Mouse (Mus musculus) hindbrain, embryonic 13.5 days (tissue): ENCODE measurements at regions not wholly inside any gene's neighbourhood (a gene's known extent, or its start where the extent isn't known, plus 50 kb on each side); places are given as distances from the start of the nearest gene placed in this dataset.
"Not testable (repeated sequence)": the region's sequence is repeated elsewhere in the genome, so short reads cannot be mapped to it uniquely, and the experiment has no call there.

ENCODE experiments used
- ATAC-seq: fragments of 200-750 bp; cut with Nextera tagmentation; 2 replicates; pipeline ENCODE4 v1.8.0; 2017; ENCODE audit warnings: moderate TSS enrichment; ENCODE audit not compliant: low FRiP score
- H3K27ac ChIP-seq: fragments of 300-500 bp; sonication (generic); 2 replicates; pipeline ENCODE4 v1.5.1; 2015; ENCODE audit warnings: inconsistent platforms, mild to moderate bottlenecking, moderate library complexity
- H3K27me3 ChIP-seq: fragments of 300-500 bp; sonication (generic); 2 replicates; pipeline ENCODE4 v1.6.1; 2015; ENCODE audit warnings: mild to moderate bottlenecking, inconsistent platforms
- H3K36me3 ChIP-seq: fragments of 300-500 bp; sonication (generic); 2 replicates; pipeline ENCODE4 v1.6.1; 2015; ENCODE audit warnings: mild to moderate bottlenecking, inconsistent platforms
- H3K4me1 ChIP-seq: fragments of 300-500 bp; sonication (generic); replicated peaks from 2 replicates; pipeline ENCODE4 v1.6.1; 2015; ENCODE audit warnings: inconsistent platforms
- H3K4me2 ChIP-seq: fragments of 300-500 bp; sonication (generic); 2 replicates; pipeline ENCODE4 v1.6.1; 2015; ENCODE audit warnings: inconsistent platforms, mild to moderate bottlenecking, moderate library complexity
- H3K4me3 ChIP-seq: fragments of 300-500 bp; sonication (generic); 2 replicates; pipeline ENCODE4 v1.5.1; 2015; ENCODE audit warnings: mild to moderate bottlenecking, inconsistent platforms
- H3K9ac ChIP-seq: fragments of 300-500 bp; sonication (generic); 2 replicates; pipeline ENCODE4 v1.6.1; 2015; ENCODE audit warnings: mild to moderate bottlenecking, inconsistent platforms
- H3K9me3 ChIP-seq: fragments of 300-500 bp; sonication (generic); 2 replicates; pipeline ENCODE4 v1.6.1; 2016; ENCODE audit warnings: inconsistent platforms
- WGBS: fragments of 180-500 bp; shearing (Covaris S2); methylation state at CpG from one replicate; pipeline ENCODE4 v1.1.7; 2015; 5-methylcytosine and 5-hydroxymethylcytosine counted together

GRCm38 (mm10) chr15:84616880-84617279 lies 52.5 kb upstream of the Prr5 start:
- peaks cover 58% of the 10 kb centered on the region for H3K4me1 ChIP-seq
- WGBS = 12% methylated on average over 8 of the region's 8 CpGs
- H3K27me3 ChIP-seq = peaks cover 33% of the 10 kb centered on the region
- H3K4me2 ChIP-seq, H3K9me3 ChIP-seq, H3K4me3 ChIP-seq, H3K36me3 ChIP-seq, H3K27ac ChIP-seq, H3K9ac ChIP-seq, ATAC-seq: not testable (repeated sequence)

- no peaks in the 10 kb centered on the region for H3K36me3 ChIP-seq
- H3K27ac ChIP-seq = peak overlapping the region; percentile 63
- ATAC-seq = peak; percentile 60
- no peak overlapping the region for H3K4me3 ChIP-seq
- WGBS = 47% methylated on average over 17 of the region's 17 CpGs
- no peaks in the 10 kb centered on the region for H3K9me3 ChIP-seq
- H3K27me3 ChIP-seq = peaks cover 49% of the 10 kb centered on the region
- H3K4me1 ChIP-seq = peaks cover 47% of the 10 kb centered on the region
- H3K9ac ChIP-seq = 0 out of 2 replicates have a peak overlapping the region, but pooled peaks have one; percentile 19
- no peak overlapping the region for H3K4me2 ChIP-seq
These were observed 55.6 kb upstream of the Prr5 start for GRCm38 (mm10) chr15:84613536-84614527.

DNA sequence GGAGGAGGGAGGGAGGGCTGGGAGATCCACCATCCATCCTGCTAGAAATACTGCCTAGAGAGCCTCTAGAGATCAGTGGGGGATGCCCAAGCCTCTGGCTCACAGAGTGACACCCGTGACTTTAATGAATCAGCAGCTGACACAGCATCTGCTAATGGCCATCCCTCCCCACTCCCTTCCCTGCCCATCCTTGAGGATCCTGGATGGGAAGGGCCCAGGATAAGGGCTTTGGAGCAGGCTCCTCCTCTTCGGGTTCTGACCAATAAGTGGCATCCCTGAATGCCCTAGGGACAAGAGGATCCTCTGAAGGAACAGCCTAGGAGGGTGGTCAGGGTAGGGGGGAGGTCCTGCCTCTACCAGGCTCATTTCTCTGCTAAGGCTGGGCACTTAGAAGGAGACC lies 55.3 kb upstream of the Rtl6 start:
- peaks cover 49% of the 10 kb centered on the region for H3K27me3 ChIP-seq
- 0 out of 2 replicates have a peak, but pooled peaks have one; percentile 36 for ATAC-seq
- H3K4me1 ChIP-seq = peaks cover 47% of the 10 kb centered on the region
- no peaks in the 10 kb centered on the region for H3K9me3 ChIP-seq
- 26% methylated on average over 2 of the region's 2 CpGs for WGBS
- peak overlapping the region; percentile 19; the same call in 1 of the 2 replicates for H3K9ac ChIP-seq
- no peak overlapping the region for H3K4me3 ChIP-seq
- no peak overlapping the region for H3K4me2 ChIP-seq
- H3K27ac ChIP-seq = peak overlapping the region; percentile 63
- H3K36me3 ChIP-seq = no peaks in the 10 kb centered on the region

DNA sequence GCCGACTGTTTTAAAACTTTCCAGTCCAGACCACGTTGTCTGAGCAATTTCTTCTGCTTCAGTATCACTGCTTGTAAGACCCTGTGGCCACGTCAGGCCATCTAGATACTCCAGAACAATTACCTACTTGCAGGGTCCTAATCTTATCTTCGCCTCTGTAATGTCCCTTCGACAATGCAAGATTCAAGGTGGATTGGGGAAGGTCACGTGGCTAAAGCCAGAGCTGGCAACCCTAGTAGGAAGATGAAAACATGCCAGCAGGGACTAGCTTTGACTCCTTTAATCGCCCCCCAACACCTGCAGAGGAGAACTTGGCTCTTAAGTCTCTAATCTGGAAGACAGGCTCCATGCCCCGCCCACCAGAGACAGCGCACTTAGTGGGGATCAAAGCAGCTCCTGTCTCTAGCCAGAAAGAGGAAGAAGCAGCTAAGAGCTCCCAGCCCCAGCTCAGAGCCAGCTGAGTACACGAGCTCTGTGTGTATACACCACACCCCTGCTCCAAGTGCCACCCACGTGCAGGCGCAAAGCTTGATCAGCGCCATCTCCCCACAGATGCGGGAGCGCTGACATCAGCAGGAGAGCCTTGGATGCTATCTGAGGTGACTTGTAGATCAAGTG lies 52.3 kb upstream of the Rtl6 start:
- no peak for ATAC-seq
- WGBS = 70% methylated on average over 15 of the region's 15 CpGs
- H3K27me3 ChIP-seq = peaks cover 28% of the 10 kb centered on the region
- no peak overlapping the region for H3K9ac ChIP-seq
- H3K4me2 ChIP-seq = no peak overlapping the region
- H3K27ac ChIP-seq = no peak overlapping the region
- H3K36me3 ChIP-seq = no peaks in the 10 kb centered on the region
- H3K4me3 ChIP-seq = no peak overlapping the region
- H3K9me3 ChIP-seq = no peaks in the 10 kb centered on the region; the same call in 1 of the 2 replicates
- H3K4me1 ChIP-seq = peaks cover 36% of the 10 kb centered on the region

- no peaks in the 10 kb centered on the region for H3K36me3 ChIP-seq
- no peak for ATAC-seq
- H3K9ac ChIP-seq = no peak overlapping the region
- H3K4me1 ChIP-seq = peaks cover 35% of the 10 kb centered on the region
- peaks cover 22% of the 10 kb centered on the region for H3K27me3 ChIP-seq
- no peak overlapping the region for H3K27ac ChIP-seq
- 78% methylated on average over 5 of the region's 5 CpGs for WGBS
- H3K4me2 ChIP-seq = no peak overlapping the region
- no peak overlapping the region for H3K4me3 ChIP-seq
- no peaks in the 10 kb centered on the region; the same call in 1 of the 2 replicates for H3K9me3 ChIP-seq
These were observed 51.4 kb upstream of the Rtl6 start for GRCm38 (mm10) chr15:84609063-84609462.
